Mouse (Mus musculus): Measurements from ENCODE around the gene Arsb.

DNA sequence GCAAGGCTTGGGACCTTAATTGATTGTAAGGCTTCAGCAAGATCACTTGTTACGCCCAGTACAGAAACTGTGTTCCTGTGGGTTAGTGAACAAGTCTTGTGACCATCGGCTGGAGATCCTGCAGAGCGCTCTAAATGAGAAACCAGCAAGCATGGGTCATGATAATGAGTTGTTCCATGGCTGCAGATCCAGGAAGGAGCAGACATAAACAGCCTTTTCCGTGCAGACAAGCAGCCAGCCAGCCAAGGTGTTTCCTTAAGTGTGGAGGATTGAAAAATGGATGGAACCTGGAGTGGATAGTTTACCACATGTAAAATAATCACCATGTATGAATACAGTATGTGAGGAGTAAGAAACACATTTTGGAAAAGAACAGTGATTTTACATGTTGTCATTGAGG lies 48.7 kb downstream of the Arsb start:
- TF ChIP-seq CTCF (conservative IDR thresholded peaks at IDR 0.05; ENCODE audit: low read length) (no peak), POU5F1 (IDR thresholded peaks at IDR 0.05; ENCODE audit: borderline replicate concordance, low read length) (no peak)
